Comparison of ENCODE assay signal across 11 mouse cellular contexts in the genomic region with DNA sequence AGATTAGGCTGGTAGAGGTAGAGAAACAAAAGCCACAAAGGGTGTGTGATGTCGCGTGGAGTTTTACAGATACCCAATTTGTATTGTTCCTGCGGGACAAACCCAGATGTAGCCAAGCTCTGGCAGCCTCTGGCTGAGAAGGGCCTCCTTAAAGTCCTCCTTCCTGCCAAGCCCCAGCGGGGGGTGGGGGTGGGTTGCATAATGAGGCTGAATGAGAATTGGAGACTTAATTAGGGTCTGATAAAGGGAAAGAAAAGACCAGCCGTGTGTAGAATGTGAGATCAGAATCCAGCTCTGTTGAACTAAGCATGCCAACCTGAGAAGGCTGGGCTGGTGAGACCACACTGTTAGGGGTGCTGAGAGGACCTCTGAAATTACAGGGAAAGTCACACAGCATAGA.
DNase-seq lines count a peak whose midpoint lies in the region; ATAC-seq lines count a peak whose summit lies in the region.
"Had no signal": no experiment of that assay in that cellular context is flagged by ENCODE, and none has a peak within 500 bp of the region (broad histone marks: within the 10 kb centered on the region; RNA-seq: fewer than 3 reads in every experiment).

No protein-coding gene starts in this region.

- H3K9me3 ChIP-seq in embryonic facial prominence, embryonic 11.5 days (replicated peaks; ENCODE audit: control insufficient read depth, low read length) = no peaks in the 10 kb centered on the region
- no peaks in the 10 kb centered on the region for H3K9me3 ChIP-seq in hindbrain, embryonic 14.5 days (ENCODE audit: control insufficient read depth, low read length)
- H3K9me3 ChIP-seq in neural tube, embryonic 12.5 days = no peaks in the 10 kb centered on the region

- H3K4me2 ChIP-seq in embryonic facial prominence, embryonic 11.5 days (ENCODE audit: low read depth, low read length) = no peak overlapping the region
- H3K4me2 ChIP-seq in hindbrain, embryonic 14.5 days (replicated peaks) = no peak overlapping the region; the same call in 1 of the 2 replicates
- H3K4me2 ChIP-seq in neural tube, embryonic 12.5 days (replicated peaks) = no peak overlapping the region
- H3K4me2 ChIP-seq: lung, embryonic 14.5 days had no signal

- H3K27ac ChIP-seq in embryonic facial prominence, embryonic 11.5 days (replicated peaks; ENCODE audit: low read depth, low read length) = no peak overlapping the region
- no peak overlapping the region for H3K27ac ChIP-seq in hindbrain, embryonic 14.5 days
- no peak overlapping the region for H3K27ac ChIP-seq in neural tube, embryonic 12.5 days

- no peaks in the 10 kb centered on the region for H3K4me1 ChIP-seq in embryonic facial prominence, embryonic 11.5 days (ENCODE audit: control insufficient read depth, insufficient read depth, low read length)
- H3K4me1 ChIP-seq in hindbrain, embryonic 14.5 days (replicated peaks; ENCODE audit: control insufficient read depth, insufficient read depth, low read length) = peaks cover 5% of the 10 kb centered on the region; the same call in 1 of the 2 replicates
- 0 out of 2 replicates have a peak, but pooled peaks cover 4% of the 10 kb centered on the region for H3K4me1 ChIP-seq in neural tube, embryonic 12.5 days

- ATAC-seq in embryonic facial prominence, embryonic 11.5 days (replicated peaks; ENCODE audit: insufficient number of reproducible peaks, low FRiP score, low TSS enrichment, low read depth) = no peak; the same call in 1 of the 2 replicates
- ATAC-seq in hindbrain, embryonic 14.5 days (ENCODE audit: low FRiP score) = peak; percentile 65; the same call in 1 of the 2 replicates
- ATAC-seq in neural tube, embryonic 12.5 days (ENCODE audit: low FRiP score, low read depth) = peak; percentile 59; the same call in 1 of the 2 replicates
- ATAC-seq: CD4-positive, CD25-positive, alpha-beta regulatory T cell, adult 4 months had no signal

- under 1% methylated on average over 5 of the region's 5 CpGs for WGBS in embryonic facial prominence, embryonic 11.5 days
- 5% methylated on average over 5 of the region's 5 CpGs for WGBS in hindbrain, embryonic 14.5 days
- WGBS in neural tube, embryonic 12.5 days = 4% methylated on average over 5 of the region's 5 CpGs

- no peak overlapping the region for H3K9ac ChIP-seq in embryonic facial prominence, embryonic 11.5 days (replicated peaks; ENCODE audit: low read length)
- H3K9ac ChIP-seq in hindbrain, embryonic 14.5 days = no peak overlapping the region
- H3K9ac ChIP-seq in neural tube, embryonic 12.5 days = no peak overlapping the region
- H3K9ac ChIP-seq: lung, embryonic 14.5 days had no signal

- H3K27me3 ChIP-seq in embryonic facial prominence, embryonic 11.5 days (ENCODE audit: control insufficient read depth, insufficient read depth, low read length) = no peaks in the 10 kb centered on the region
- H3K27me3 ChIP-seq in hindbrain, embryonic 14.5 days (ENCODE audit: control insufficient read depth, insufficient read depth, low read length) = no peaks in the 10 kb centered on the region
- H3K27me3 ChIP-seq in neural tube, embryonic 12.5 days (replicated peaks) = no peaks in the 10 kb centered on the region

- no peak overlapping the region for H3K4me3 ChIP-seq in embryonic facial prominence, embryonic 11.5 days (ENCODE audit: low read depth, low read length)
- H3K4me3 ChIP-seq in hindbrain, embryonic 14.5 days (replicated peaks; ENCODE audit: low read length) = no peak overlapping the region
- H3K4me3 ChIP-seq in neural tube, embryonic 12.5 days = no peak overlapping the region

- H3K36me3 ChIP-seq in embryonic facial prominence, embryonic 11.5 days (replicated peaks; ENCODE audit: control insufficient read depth, insufficient read depth, low read depth, low read length) = no peaks in the 10 kb centered on the region
- no peaks in the 10 kb centered on the region for H3K36me3 ChIP-seq in hindbrain, embryonic 14.5 days (replicated peaks; ENCODE audit: control insufficient read depth, insufficient read depth)
- H3K36me3 ChIP-seq in neural tube, embryonic 12.5 days = no peaks in the 10 kb centered on the region

- intact Hi-C loops in left cerebral cortex, postnatal 36 days (cut with DNase I) = no loop called here

- DNase-seq in left cerebral cortex, adult 9 months (ENCODE audit: low spot score in 2 of 2) = peak; percentile 5 to 21
- no peak for DNase-seq in left cerebral cortex, postnatal 36 days (ENCODE audit: low spot score in 2 of 2)
- peak; percentile 18 for DNase-seq in embryonic facial prominence, embryonic 11.5 days (ENCODE audit: low spot score)
- peak; percentile 62 for DNase-seq in hindbrain, embryonic 14.5 days (ENCODE audit: low spot score)
- DNase-seq in kidney, postnatal 25 days = no peak
- no peak for DNase-seq in thymus, postnatal 0 days (ENCODE audit: low spot score)
- DNase-seq in yolk sac, embryonic 10.5 days (ENCODE audit: low spot score) = no peak
- DNase-seq: cerebellum, adult 18-20 months; lung, embryonic 14.5 days had no signal

Comparison
In these comparisons a context has a peak if more than half of its experiments do, and no peak if none do; other contexts are left out.
1. DNase-seq: peak in left cerebral cortex, adult 9 months (2 of 2), embryonic facial prominence, embryonic 11.5 days (single experiment) and hindbrain, embryonic 14.5 days (single experiment); none in left cerebral cortex, postnatal 36 days (0 of 2), kidney, postnatal 25 days (0 of 2), thymus, postnatal 0 days (single experiment) and yolk sac, embryonic 10.5 days (single experiment).